Mouse (Mus musculus) ovary, postnatal 36 days (tissue): ENCODE measurements around the gene Rbks.

Source experiments
- DNase-seq: peaks from one replicate; pipeline ENCODE4 v3.0.0; 2022; ENCODE audit warnings: low spot score, mixed read lengths

Gene Rbks

GRCm38 (mm10) chr5:31696971-31697643 lies at the start of gene Rbks:
TSS of gene Rbks (minus strand) at chr5:31697627.
- no peak for DNase-seq

DNA sequence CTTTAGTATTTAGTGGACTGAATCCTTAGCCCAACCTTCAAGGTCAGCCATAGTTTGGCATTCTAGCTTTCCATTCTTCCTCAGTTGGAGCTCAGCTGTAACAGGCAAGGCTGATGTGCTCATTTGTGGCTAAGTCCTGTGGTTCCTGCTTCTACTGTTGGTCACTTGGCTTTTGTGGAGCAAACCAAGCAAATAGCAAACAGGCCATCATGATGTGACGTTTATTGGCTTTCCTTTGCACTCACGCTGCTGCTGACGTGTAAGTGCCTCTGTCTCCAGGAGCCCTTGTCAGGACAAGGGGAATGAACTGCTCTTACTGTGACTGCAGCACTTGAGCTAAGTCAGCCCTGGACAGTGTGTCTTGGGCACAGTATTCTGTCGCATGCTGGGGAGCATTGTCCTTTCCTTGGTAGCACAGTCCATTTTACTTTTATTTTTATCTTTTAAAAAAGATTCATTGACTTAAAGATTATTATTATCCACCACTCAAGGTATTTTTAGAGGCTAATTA lies 45.1 kb upstream of the Rbks start:
- DNase-seq: no peak

- DNase-seq: no peak
Observed at GRCm38 (mm10) chr5:31741931-31742330, 44.5 kb upstream of the Rbks start.

GRCm38 (mm10) chr5:31732644-31733338 lies 35.4 kb upstream of the Rbks start:
- DNase-seq: no peak

- DNase-seq: no peak
Observed at GRCm38 (mm10) chr5:31727456-31727855, 30.0 kb upstream of the Rbks start.

- no peak for DNase-seq
Observed at GRCm38 (mm10) chr5:31725885-31726284, 28.5 kb upstream of the Rbks start.

GRCm38 (mm10) chr5:31724519-31724918 lies 27.1 kb upstream of the Rbks start:
- DNase-seq: no peak

DNA sequence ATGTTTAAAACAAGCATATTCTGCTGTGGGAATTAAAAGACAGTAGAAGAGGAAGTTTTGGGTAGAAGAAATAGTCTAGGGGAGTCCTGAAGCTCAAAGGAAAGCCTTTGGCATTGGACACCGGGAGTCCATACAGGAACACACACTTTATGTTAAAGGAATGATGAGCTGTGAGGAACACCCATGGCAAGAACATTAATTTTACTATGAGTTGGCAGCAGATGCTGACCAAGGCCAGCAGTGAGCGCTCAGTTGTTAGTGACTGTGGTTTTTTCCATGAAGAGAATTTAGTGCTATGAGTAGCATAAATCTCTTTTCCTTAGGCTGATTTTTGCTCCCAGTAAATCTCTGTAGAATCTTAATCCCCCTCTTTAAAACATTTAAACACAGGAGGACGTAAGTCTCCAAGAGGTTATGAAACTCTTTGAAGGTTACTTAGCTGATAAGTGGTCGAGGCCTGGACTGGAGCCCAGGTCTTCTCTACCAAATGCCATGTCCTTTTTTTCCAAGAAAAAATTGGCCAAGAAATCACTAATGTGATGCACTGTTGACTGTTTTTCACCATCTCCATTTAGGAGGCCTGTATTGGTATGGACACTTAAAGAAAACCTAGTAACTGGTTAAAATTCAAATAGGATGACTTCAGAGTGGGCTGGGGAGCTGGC lies 18.2 kb upstream of the Rbks start:
- peak; percentile 37 for DNase-seq

GRCm38 (mm10) chr5:31713841-31714264 lies 16.4 kb upstream of the Rbks start:
- DNase-seq: no peak

- DNase-seq: no peak
Observed at GRCm38 (mm10) chr5:31713280-31713711, 15.9 kb upstream of the Rbks start.

DNA sequence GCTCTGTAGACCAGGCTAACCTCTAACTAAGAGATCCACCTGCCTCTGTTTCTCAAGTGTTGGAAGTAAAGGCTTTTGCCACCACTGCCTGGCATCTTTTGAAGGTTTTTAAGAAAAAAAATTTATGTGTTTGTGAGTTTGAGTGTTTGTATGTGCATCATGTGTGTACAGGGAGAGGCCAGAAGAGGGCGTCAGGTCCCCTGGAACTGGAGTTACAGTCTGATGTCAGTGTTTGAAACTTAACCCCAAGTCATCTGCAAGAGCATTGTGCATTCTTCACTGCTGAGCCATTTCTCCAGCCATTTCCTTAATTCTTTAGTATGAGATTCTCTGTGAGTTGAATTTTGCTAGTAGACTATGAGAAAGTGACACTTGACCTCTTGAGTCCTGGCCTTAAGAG lies 12.0 kb upstream of the Rbks start:
- DNase-seq: no peak

DNA sequence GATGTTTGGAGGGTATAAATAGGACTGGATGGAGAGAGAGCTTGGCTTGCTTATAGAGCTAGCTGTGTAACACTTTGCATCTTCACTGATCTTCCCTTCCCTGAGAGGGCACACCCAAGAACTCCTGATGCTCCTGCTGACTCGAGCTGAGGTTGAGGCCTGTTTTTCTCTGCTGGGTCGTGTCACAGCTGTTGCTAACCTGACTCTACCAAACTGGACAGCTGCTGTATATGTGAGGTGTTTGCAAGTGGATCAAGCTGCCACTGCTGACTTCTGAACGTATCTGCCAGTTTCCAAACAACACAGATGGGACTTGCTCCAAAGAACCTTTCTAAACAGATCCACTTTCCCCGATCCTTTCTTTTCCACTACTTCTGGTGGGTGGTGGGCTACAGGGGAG lies 9.4 kb upstream of the Rbks start:
- no peak for DNase-seq

DNA sequence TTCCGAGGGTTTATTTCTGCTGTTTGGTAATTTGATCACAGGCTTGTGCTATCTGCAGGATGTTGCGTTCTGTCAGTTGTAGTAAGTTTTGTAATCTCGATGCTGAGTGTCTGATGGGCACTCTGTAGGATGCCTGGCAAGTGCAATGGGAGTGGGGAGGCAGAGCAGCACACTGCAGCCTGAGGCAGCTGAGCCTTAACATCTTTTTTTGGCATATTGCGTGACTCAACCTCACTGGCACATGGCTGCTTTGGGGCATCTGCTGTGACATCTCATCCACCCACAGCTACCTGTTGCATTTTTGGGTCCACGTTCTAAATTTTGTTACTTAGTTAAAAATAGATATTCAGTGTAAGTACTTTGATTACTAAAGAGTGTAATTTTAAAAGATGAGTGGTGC lies 7.5 kb upstream of the Rbks start:
- DNase-seq: no peak

- no peak for DNase-seq
Observed at GRCm38 (mm10) chr5:31699397-31699796, 2.0 kb upstream of the Rbks start.

- no peak for DNase-seq
Observed at GRCm38 (mm10) chr5:31698931-31699330, 1.5 kb upstream of the Rbks start.

DNA sequence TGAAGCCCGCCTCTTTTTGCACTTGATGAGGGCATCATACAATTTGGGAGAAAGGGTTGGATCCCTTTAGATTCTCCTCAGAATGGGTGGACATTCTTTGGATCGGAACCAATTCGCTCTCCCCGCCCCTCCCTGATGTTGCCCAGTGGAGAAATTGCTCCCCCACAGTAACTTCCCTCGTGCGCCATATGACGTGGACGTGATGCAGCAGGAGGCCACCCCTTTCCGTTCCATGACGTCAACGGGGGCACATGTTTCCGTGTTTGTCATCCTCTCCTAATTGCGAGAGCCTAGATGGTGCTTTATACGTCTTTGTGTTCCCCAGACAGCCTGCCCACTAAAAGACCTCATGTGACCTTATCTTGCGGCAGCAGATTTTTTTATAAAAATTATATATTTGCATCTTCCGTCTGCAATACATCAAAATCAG lies 885 bp upstream of the Rbks start:
- DNase-seq: peak; percentile 75

DNA sequence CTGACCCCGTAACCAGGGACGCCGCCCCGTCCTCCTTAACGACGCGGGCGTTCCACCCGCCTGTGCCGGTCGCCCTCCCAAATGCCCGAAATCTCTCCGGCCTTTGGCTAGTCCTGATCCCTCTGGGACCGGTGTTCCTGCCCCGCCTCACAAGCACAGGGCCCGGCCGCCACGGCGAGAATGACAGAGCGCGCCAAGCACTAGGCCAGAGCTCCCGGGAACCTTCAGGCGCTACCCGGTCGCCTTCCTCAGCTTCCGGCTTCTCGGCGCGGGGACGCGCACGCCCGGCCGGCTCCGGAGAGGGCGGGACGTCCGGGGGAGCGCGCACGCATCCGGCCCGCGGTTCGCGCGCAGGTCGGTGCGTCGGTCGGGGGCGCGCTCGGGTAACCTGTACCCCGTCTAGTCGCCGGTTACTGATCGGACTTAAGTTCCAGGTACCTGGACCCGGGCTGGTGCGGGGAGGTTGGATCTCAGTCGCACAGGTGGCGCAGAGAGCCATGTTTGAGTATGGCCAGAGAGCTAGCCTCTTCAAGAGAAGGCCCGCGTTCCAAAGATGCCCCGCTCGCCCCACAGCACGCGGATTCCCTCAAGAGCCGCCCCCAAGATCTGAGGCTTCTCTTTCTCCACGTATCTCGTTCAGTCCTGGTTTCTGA lies 343 bp upstream of the Rbks start, which contains the start of gene Babam2:
Gene Babam2, plus strand, starts transcription at position 41 of the 653 bp plus-strand sequence.
- peak; percentile 92 for DNase-seq

DNA sequence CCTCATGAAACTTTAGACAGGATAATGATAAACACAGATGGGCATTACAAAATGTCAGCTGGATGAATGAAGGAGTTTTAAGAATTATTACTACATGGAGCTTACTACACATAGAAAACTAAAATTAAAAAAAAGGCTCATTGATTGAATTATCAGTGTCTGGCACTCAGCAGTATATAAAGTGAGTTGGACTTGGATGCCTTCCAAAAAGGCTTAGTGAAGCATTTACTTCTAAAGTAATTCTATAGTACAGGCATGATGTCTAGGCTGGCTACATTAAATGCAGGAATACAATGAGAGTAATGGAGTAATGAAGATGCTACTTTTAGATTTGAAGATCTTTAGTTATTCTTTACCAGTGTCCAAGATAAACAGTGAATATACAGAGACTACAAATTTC lies 4.2 kb downstream of the Rbks start:
- DNase-seq: no peak

- no peak for DNase-seq
Observed at GRCm38 (mm10) chr5:31687972-31688371, 9.5 kb downstream of the Rbks start.

DNA sequence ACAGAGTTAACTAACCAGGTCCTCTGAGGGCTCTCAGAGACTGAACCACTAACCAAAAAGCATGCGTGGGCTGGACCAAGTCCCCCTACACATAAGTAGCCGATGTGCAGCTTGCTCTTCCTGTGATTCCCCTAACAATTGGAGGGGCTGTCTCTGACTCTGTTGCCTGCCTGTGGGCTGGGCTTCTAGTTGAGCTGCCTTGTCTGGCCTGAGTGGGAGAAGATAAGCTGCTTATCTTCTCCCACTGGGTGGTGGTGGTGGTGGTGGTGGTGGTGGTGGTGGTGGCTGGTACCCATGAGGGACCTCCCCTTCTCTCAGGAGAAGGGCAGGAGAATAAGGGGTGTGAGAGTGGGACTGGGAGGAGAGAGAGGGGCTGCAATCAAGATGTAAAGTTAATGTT lies 11.4 kb downstream of the Rbks start:
- DNase-seq: no peak

DNA sequence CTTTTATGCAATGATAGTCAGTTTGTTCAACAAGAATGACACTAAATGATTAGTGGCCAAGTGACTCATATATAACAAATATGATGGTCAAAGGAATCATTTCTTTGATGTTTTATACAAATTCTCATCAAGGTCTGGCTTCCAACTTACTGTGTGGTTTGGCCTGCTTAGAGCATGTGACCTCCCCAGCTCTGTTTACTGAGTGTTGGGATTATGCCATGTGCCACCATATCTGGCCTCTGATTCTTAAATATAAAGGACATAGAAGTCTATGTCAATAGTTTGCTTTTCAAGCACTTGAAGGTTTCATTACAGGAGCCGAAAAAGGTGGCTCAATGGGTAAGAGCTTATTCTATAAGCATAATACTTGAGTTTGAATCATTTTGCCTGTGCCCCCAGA lies 15.1 kb downstream of the Rbks start:
- no peak for DNase-seq

GRCm38 (mm10) chr5:31680183-31680582 lies 17.2 kb downstream of the Rbks start:
- no peak for DNase-seq
